Mouse (Mus musculus) MEL (cell line): ENCODE results near the gene Ptprk.

Experiments
- CTCF ChIP-seq, 3 experiments: IDR thresholded peaks in 2 of 3; conservative IDR thresholded peaks in 1 of 3; 2 replicates each; pipeline ENCODE4 v1.5.1; 2011 to 2012; ENCODE audit warnings: low read length in 3 of 3, low read depth in 2 of 3, mild to moderate bottlenecking in 2 of 3, improper control_type of control experiment in 1 of 3, inconsistent platforms in 1 of 3, mixed read lengths in 1 of 3, moderate library complexity in 1 of 3; ENCODE audit not compliant: control insufficient read depth in 1 of 3, insufficient read depth in 1 of 3, poor library complexity in 1 of 3, severe bottlenecking in 1 of 3
- EP300 ChIP-seq, 2 experiments: IDR thresholded peaks; 2 replicates each; pipeline ENCODE4 v1.6.1; 2011; ENCODE audit warnings: improper control_type of control experiment in 2 of 2, low read length in 2 of 2, low read depth in 1 of 2, mild to moderate bottlenecking in 1 of 2
- GATA1 ChIP-seq: IDR thresholded peaks from 2 replicates; pipeline ENCODE4 v1.6.1; 2011; ENCODE audit warnings: low read depth, low read length, improper control_type of control experiment
- MAX ChIP-seq: IDR thresholded peaks from 2 replicates; pipeline ENCODE4 v1.6.1; 2011; ENCODE audit warnings: low read length, improper control_type of control experiment
- MXI1 ChIP-seq: IDR thresholded peaks from 2 replicates; pipeline ENCODE4 v1.6.1; 2011; ENCODE audit warnings: mild to moderate bottlenecking, low read depth, low read length, improper control_type of control experiment
- NRF1 ChIP-seq: IDR thresholded peaks from 2 replicates; pipeline ENCODE4 v1.6.1; 2014; ENCODE audit warnings: low read depth, mild to moderate bottlenecking, inconsistent platforms, low read length, improper control_type of control experiment, moderate library complexity; ENCODE audit not compliant: poor library complexity, insufficient read depth, severe bottlenecking
- POLR2A ChIP-seq, 2 experiments: IDR thresholded peaks; 2 replicates each; pipeline ENCODE4 v1.6.1; 2011 to 2012; ENCODE audit warnings: low read length in 2 of 2, mild to moderate bottlenecking in 2 of 2, control low read depth in 1 of 2, improper control_type of control experiment in 1 of 2, low read depth in 1 of 2, moderate library complexity in 1 of 2; ENCODE audit not compliant: control insufficient read depth in 1 of 2, insufficient read depth in 1 of 2, poor library complexity in 1 of 2
- POLR2AphosphoS2 ChIP-seq: IDR thresholded peaks from 2 replicates; pipeline ENCODE4 v1.6.1; 2011; ENCODE audit warnings: low read length, improper control_type of control experiment
- SIN3A ChIP-seq: IDR thresholded peaks from 2 replicates; pipeline ENCODE4 v1.6.1; 2012; ENCODE audit warnings: low read length, improper control_type of control experiment, inconsistent platforms
- TBP ChIP-seq: IDR thresholded peaks from 2 replicates; pipeline ENCODE4 v1.8.0; 2011; ENCODE audit warnings: low read depth, low read length, improper control_type of control experiment

- TF ChIP-seq NRF1 (no peak), EP300 (IDR thresholded peaks at IDR 0.05; ENCODE audit: low read depth in 1 of 2, low read length in 2 of 2) (no peak), POLR2A (IDR thresholded peaks at IDR 0.05; ENCODE audit: control insufficient read depth in 1 of 2, insufficient read depth in 1 of 2, low read depth in 1 of 2, low read length in 2 of 2, poor library complexity in 1 of 2) (no peak), GATA1 (no peak), TBP (no peak), CTCF (IDR thresholded peaks at IDR 0.05 in 2 of 3, conservative IDR thresholded peaks at IDR 0.05 in 1 of 3; ENCODE audit: control insufficient read depth in 1 of 3, insufficient read depth in 1 of 3, low read depth in 2 of 3, low read length in 3 of 3, poor library complexity in 1 of 3, severe bottlenecking in 1 of 3) (no peak), MXI1 (no peak), POLR2AphosphoS2 (no peak), MAX (no peak), SIN3A (no peak)
Observed at GRCm38 (mm10) chr10:28212083-28212482, 137.5 kb downstream of the Ptprk start.
